Mouse (Mus musculus): Measurements from ENCODE around the gene Irx5. TPM values are rescaled to one million over a fixed set of nuclear protein-coding genes. Genes with fewer than 3 reads are reported as not detected.

The Irx5 gene
- polyA plus RNA-seq, 1 experiment from 2014 or later = 4.0 TPM

DNA sequence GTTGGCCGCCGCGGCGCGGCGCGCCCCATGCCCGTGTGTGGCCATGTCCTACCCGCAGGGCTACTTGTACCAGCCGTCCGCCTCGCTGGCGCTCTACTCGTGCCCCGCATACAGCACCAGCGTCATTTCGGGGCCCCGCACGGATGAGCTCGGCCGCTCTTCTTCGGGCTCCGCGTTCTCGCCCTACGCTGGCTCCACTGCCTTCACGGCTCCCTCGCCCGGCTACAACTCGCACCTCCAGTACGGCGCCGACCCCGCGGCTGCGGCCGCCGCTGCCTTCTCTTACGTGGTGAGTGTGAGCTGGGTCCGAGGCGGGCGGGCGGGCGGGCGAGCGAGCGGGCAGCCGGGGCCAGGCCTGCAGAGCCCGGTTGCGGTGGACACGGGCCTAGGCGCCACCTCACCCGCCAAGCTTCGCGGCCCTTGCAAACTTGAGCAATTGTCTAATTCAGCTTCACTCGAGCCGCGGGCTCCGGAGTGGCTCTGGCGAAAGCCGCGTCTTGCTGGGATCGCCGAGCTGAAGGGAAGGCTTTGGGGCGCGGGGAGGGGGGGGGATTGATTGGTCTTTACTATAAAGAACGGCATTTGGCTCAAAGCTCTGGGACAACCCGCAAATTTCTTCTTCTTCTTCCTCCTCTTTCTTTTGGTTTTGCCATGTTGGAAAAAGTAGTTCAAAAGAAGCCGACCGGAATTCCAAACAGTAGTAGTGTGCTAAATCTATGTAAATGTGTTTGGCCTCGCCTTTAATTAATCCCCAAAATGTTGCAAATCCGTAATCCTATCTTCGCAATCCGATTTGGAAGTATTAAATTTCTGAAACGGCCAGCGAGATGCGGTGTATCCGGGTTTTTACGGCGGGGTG, 945 bp downstream of the Irx5 start:
- H3K9ac ChIP-seq (replicated peaks; ENCODE audit: low read depth, low read length) = peak overlapping the region; percentile 61

GRCm38 (mm10) chr8:92359000-92359832, 1.8 kb downstream of the Irx5 start:
- Histone ChIP-seq H3K27ac (ENCODE audit: low read length) (no peak overlapping the region), H3K27me3 (ENCODE audit: control insufficient read depth, insufficient read depth, low read length) (peaks cover 46% of the 10 kb centered on the region), H3K36me3 (ENCODE audit: control insufficient read depth, insufficient read depth, low read length) (no peaks in the 10 kb centered on the region), H3K4me1 (ENCODE audit: control insufficient read depth, insufficient read depth, low read length) (peaks cover 15% of the 10 kb centered on the region; the same call in 1 of the 2 replicates), H3K4me3 (ENCODE audit: low read depth, low read length) (peak overlapping the region; percentile 53), H3K4me2 (replicated peaks; ENCODE audit: low read depth, low read length) (peak overlapping the region; percentile 35), H3K9ac (replicated peaks; ENCODE audit: low read depth, low read length) (no peak overlapping the region; the same call in 1 of the 2 replicates), H3K9me3 (ENCODE audit: control insufficient read depth, low read depth, low read length) (no peaks in the 10 kb centered on the region)
- ATAC-seq (ENCODE audit: insufficient number of reproducible peaks, insufficient read depth, low FRiP score, low read depth) = no peak
- WGBS = 2% methylated on average over 35 of the region's 35 CpGs

More for the DNA sequence above, 945 bp downstream of the Irx5 start:
- H3K4me2 ChIP-seq (replicated peaks; ENCODE audit: low read depth, low read length) = peak overlapping the region; percentile 70
- WGBS = 1% methylated on average over 77 of the region's 80 CpGs
- peaks cover 15% of the 10 kb centered on the region; the same call in 1 of the 2 replicates for H3K4me1 ChIP-seq (ENCODE audit: control insufficient read depth, insufficient read depth, low read length)
- no peak for ATAC-seq (ENCODE audit: insufficient number of reproducible peaks, insufficient read depth, low FRiP score, low read depth)
- peaks cover 51% of the 10 kb centered on the region for H3K27me3 ChIP-seq (ENCODE audit: control insufficient read depth, insufficient read depth, low read length)
- H3K36me3 ChIP-seq (ENCODE audit: control insufficient read depth, insufficient read depth, low read length) = no peaks in the 10 kb centered on the region
- H3K27ac ChIP-seq (ENCODE audit: low read length) = peak overlapping the region; percentile 82
- H3K4me3 ChIP-seq (ENCODE audit: low read depth, low read length) = peak overlapping the region; percentile 53
- H3K9me3 ChIP-seq (ENCODE audit: control insufficient read depth, low read depth, low read length) = no peaks in the 10 kb centered on the region

DNA sequence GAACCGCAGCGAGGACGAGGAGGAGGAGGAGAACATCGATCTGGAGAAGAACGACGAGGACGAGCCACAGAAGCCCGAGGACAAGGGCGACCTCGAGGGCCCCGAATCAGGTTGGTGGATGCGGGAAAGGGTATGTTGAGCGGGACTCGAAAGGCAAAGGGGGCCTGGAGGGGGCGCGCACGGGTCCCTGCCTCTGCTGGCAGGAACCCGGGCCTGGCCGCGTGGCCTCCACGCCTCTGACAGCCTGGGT, 2.3 kb downstream of the Irx5 start:
- H3K36me3 ChIP-seq (ENCODE audit: control insufficient read depth, insufficient read depth, low read length) = no peaks in the 10 kb centered on the region
- peaks cover 51% of the 10 kb centered on the region for H3K27me3 ChIP-seq (ENCODE audit: control insufficient read depth, insufficient read depth, low read length)
- no peak for ATAC-seq (ENCODE audit: insufficient number of reproducible peaks, insufficient read depth, low FRiP score, low read depth)
- no peak overlapping the region for H3K27ac ChIP-seq (ENCODE audit: low read length)
- peak overlapping the region; percentile 35 for H3K4me2 ChIP-seq (replicated peaks; ENCODE audit: low read depth, low read length)
- H3K9me3 ChIP-seq (ENCODE audit: control insufficient read depth, low read depth, low read length) = no peaks in the 10 kb centered on the region
- under 1% methylated on average over 20 of the region's 21 CpGs for WGBS
- peak overlapping the region; percentile 28; the same call in 1 of the 2 replicates for H3K9ac ChIP-seq (replicated peaks; ENCODE audit: low read depth, low read length)
- peaks cover 15% of the 10 kb centered on the region; the same call in 1 of the 2 replicates for H3K4me1 ChIP-seq (ENCODE audit: control insufficient read depth, insufficient read depth, low read length)
- H3K4me3 ChIP-seq (ENCODE audit: low read depth, low read length) = peak overlapping the region; percentile 53

DNA sequence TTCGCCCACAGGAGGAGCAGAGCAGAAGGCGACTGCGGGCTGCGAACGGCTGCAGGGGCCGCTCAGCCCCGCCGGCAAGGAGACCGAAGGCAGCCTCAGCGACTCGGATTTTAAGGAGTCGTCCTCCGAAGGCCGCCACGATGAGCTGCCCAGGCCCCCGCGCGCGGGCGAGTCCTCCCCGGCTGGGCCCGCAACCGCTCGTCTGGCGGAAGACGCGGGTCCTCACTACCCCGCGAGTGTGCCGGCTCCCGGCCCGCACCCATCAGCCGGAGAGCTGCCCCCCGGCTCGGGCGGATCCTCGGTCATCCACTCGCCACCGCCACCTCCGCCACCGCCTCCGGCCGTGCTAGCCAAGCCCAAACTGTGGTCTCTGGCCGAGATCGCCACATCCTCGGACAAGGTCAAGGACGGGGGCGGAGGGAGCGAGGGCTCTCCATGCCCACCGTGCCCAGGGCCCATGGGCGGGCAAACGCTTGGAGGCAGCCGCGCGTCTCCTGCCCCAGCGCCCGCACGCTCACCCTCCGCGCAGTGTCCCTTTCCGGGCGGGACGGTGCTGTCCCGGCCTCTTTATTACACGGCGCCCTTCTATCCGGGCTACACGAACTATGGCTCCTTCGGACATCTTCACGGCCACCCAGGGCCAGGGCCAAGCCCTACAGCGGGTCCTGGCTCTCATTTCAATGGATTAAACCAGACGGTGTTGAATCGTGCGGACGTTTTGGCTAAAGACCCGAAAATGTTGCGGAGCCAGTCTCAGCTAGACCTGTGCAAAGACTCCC, 2.8 kb downstream of the Irx5 start:
- peaks cover 51% of the 10 kb centered on the region for H3K27me3 ChIP-seq (ENCODE audit: control insufficient read depth, insufficient read depth, low read length)
- H3K4me2 ChIP-seq (replicated peaks; ENCODE audit: low read depth, low read length) = peak overlapping the region; percentile 35
- no peak overlapping the region for H3K27ac ChIP-seq (ENCODE audit: low read length)
- H3K9ac ChIP-seq (replicated peaks; ENCODE audit: low read depth, low read length) = peak overlapping the region; percentile 28
- no peaks in the 10 kb centered on the region for H3K9me3 ChIP-seq (ENCODE audit: control insufficient read depth, low read depth, low read length)
- H3K4me1 ChIP-seq (ENCODE audit: control insufficient read depth, insufficient read depth, low read length) = peaks cover 15% of the 10 kb centered on the region; the same call in 1 of the 2 replicates
- no peaks in the 10 kb centered on the region for H3K36me3 ChIP-seq (ENCODE audit: control insufficient read depth, insufficient read depth, low read length)
- H3K4me3 ChIP-seq (ENCODE audit: low read depth, low read length) = peak overlapping the region; percentile 53
- under 1% methylated on average over 75 of the region's 77 CpGs for WGBS
- ATAC-seq (ENCODE audit: insufficient number of reproducible peaks, insufficient read depth, low FRiP score, low read depth) = no peak

DNA sequence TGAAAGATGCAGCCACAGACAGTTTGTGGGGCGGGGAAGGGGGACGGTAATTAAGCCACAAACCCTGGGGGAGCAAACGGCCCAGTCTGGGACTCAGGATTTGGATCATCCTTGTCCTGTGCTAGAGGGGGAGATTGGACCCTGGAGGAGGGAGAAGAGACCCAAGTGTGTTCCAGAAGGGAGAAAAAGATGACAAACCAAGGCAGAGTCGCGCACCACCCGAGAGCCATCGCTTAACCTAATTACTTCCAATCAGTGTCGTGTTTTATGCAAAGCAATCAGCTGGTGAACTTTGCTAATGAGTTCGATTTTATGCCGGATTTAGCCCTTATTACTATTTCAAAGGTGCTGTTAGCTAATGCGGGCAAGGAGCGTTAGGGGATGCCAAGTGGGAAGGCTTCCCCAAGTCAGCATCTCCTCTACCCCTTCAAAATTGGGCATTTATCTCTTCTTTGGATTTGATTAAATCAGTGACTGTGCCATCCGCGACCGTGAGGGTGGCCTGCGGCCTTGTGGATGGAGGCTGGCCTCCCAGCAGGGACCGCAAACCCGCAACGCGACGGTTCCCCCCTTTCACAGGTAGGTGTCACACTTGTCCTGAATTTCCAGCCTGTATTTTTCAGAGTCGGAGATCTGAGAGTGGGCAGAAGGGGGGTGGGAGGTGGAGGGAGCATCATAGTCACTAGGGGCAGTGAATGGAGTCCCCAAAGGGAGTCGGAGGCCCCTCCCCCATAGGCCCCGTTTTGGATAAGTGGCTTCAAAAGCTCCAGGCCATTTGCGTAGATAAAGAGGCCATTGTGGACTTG, 4.3 kb downstream of the Irx5 start:
- H3K9ac ChIP-seq (replicated peaks; ENCODE audit: low read depth, low read length) = no peak overlapping the region
- peak overlapping the region; percentile 17; the same call in 1 of the 2 replicates for H3K4me3 ChIP-seq (ENCODE audit: low read depth, low read length)
- H3K27ac ChIP-seq (ENCODE audit: low read length) = peak overlapping the region; percentile 15; the same call in 1 of the 2 replicates
- H3K4me2 ChIP-seq (replicated peaks; ENCODE audit: low read depth, low read length) = peak overlapping the region; percentile 28
- H3K36me3 ChIP-seq (ENCODE audit: control insufficient read depth, insufficient read depth, low read length) = no peaks in the 10 kb centered on the region
- peaks cover 58% of the 10 kb centered on the region for H3K27me3 ChIP-seq (ENCODE audit: control insufficient read depth, insufficient read depth, low read length)
- H3K9me3 ChIP-seq (ENCODE audit: control insufficient read depth, low read depth, low read length) = no peaks in the 10 kb centered on the region
- peaks cover 15% of the 10 kb centered on the region; the same call in 1 of the 2 replicates for H3K4me1 ChIP-seq (ENCODE audit: control insufficient read depth, insufficient read depth, low read length)
- WGBS = 3% methylated on average over 25 of the region's 25 CpGs
- no peak for ATAC-seq (ENCODE audit: insufficient number of reproducible peaks, insufficient read depth, low FRiP score, low read depth)

GRCm38 (mm10) chr8:92362396-92363115, 5.1 kb downstream of the Irx5 start:
- H3K4me1 ChIP-seq (ENCODE audit: control insufficient read depth, insufficient read depth, low read length) = peaks cover 9% of the 10 kb centered on the region; the same call in 1 of the 2 replicates
- H3K27ac ChIP-seq (ENCODE audit: low read length) = no peak overlapping the region; the same call in 1 of the 2 replicates
- no peaks in the 10 kb centered on the region for H3K9me3 ChIP-seq (ENCODE audit: control insufficient read depth, low read depth, low read length)
- 5% methylated on average over 15 of the region's 15 CpGs for WGBS
- ATAC-seq (ENCODE audit: insufficient number of reproducible peaks, insufficient read depth, low FRiP score, low read depth) = no peak
- H3K36me3 ChIP-seq (ENCODE audit: control insufficient read depth, insufficient read depth, low read length) = no peaks in the 10 kb centered on the region
- H3K4me3 ChIP-seq (ENCODE audit: low read depth, low read length) = peak overlapping the region; percentile 18; the same call in 1 of the 2 replicates
- H3K4me2 ChIP-seq (replicated peaks; ENCODE audit: low read depth, low read length) = peak overlapping the region; percentile 1
- peaks cover 61% of the 10 kb centered on the region for H3K27me3 ChIP-seq (ENCODE audit: control insufficient read depth, insufficient read depth, low read length)
- no peak overlapping the region for H3K9ac ChIP-seq (replicated peaks; ENCODE audit: low read depth, low read length)
